9 mouse cellular contexts compared by ENCODE assay signal in genomic region chr4:139577006-139577405, GRCm38 (mm10). TPM values are rescaled to one million over a fixed set of nuclear protein-coding genes. Genes with fewer than 3 reads are reported as not detected.
A peak's percentile ranks its signal among the peaks of the same experiment; 100 is the strongest.
DNase-seq lines count a peak whose midpoint lies in the region; ATAC-seq lines count a peak whose summit lies in the region.
"Had no signal": no experiment of that assay in that cellular context is flagged by ENCODE, and none has a peak within 500 bp of the region (broad histone marks: within the 10 kb centered on the region; RNA-seq: fewer than 3 reads in every experiment).

No protein-coding gene starts in this region.

- peaks cover 79% of the 10 kb centered on the region for H3K4me1 ChIP-seq in heart, embryonic 10.5 days
- H3K4me1 ChIP-seq in hindbrain, embryonic 11.5 days (replicated peaks; ENCODE audit: control insufficient read depth, insufficient read depth, low read length), result peaks cover 23% of the 10 kb centered on the region
- peaks cover 30% of the 10 kb centered on the region for H3K4me1 ChIP-seq in midbrain, embryonic 11.5 days (ENCODE audit: control insufficient read depth, insufficient read depth, low read length)

- peak overlapping the region; percentile 38; the same call in 1 of the 2 replicates for H3K27ac ChIP-seq in heart, embryonic 10.5 days
- H3K27ac ChIP-seq in hindbrain, embryonic 11.5 days (ENCODE audit: low read depth, low read length), result no peak overlapping the region
- no peak overlapping the region for H3K27ac ChIP-seq in midbrain, embryonic 11.5 days (ENCODE audit: low read depth, low read length)

- no peaks in the 10 kb centered on the region; the same call in 1 of the 2 replicates for H3K9me3 ChIP-seq in heart, embryonic 10.5 days
- H3K9me3 ChIP-seq in hindbrain, embryonic 11.5 days (ENCODE audit: control insufficient read depth, low read length), result no peaks in the 10 kb centered on the region
- H3K9me3 ChIP-seq in midbrain, embryonic 11.5 days (ENCODE audit: control insufficient read depth, low read length), result no peaks in the 10 kb centered on the region

- no peaks in the 10 kb centered on the region for H3K36me3 ChIP-seq in heart, embryonic 10.5 days
- H3K36me3 ChIP-seq in hindbrain, embryonic 11.5 days (ENCODE audit: control insufficient read depth, insufficient read depth, low read length), result no peaks in the 10 kb centered on the region
- H3K36me3 ChIP-seq in midbrain, embryonic 11.5 days (ENCODE audit: control insufficient read depth, insufficient read depth, low read length), result no peaks in the 10 kb centered on the region

- H3K9ac ChIP-seq in hindbrain, embryonic 11.5 days (ENCODE audit: low read depth, low read length), result no peak overlapping the region
- no peak overlapping the region for H3K9ac ChIP-seq in midbrain, embryonic 11.5 days (ENCODE audit: low read length)

- intact Hi-C loops in left cerebral cortex, postnatal 14 days (cut with DNase I), result no loop called here

- peak overlapping the region; percentile 97 for H3K4me2 ChIP-seq in hindbrain, embryonic 11.5 days (replicated peaks; ENCODE audit: low read depth, low read length)
- H3K4me2 ChIP-seq in midbrain, embryonic 11.5 days, result peak overlapping the region; percentile 99; the same call in 1 of the 2 replicates

- H3K27me3 ChIP-seq in heart, embryonic 10.5 days (ENCODE audit: insufficient read depth, poor library complexity, severe bottlenecking), result 0 out of 2 replicates have a peak, but pooled peaks cover 5% of the 10 kb centered on the region
- H3K27me3 ChIP-seq in hindbrain, embryonic 11.5 days (ENCODE audit: control insufficient read depth, insufficient read depth, low read length), result no peaks in the 10 kb centered on the region; the same call in 1 of the 2 replicates
- H3K27me3 ChIP-seq in midbrain, embryonic 11.5 days (ENCODE audit: control insufficient read depth, insufficient read depth, low read length), result no peaks in the 10 kb centered on the region

- no peak for ATAC-seq in hindbrain, embryonic 11.5 days (ENCODE audit: low FRiP score)
- ATAC-seq in midbrain, embryonic 11.5 days (ENCODE audit: low FRiP score), result no peak

- peak overlapping the region; percentile 89 for H3K4me3 ChIP-seq in heart, embryonic 10.5 days
- H3K4me3 ChIP-seq in hindbrain, embryonic 11.5 days (ENCODE audit: low read depth, low read length), result peak overlapping the region; percentile 76
- no peak overlapping the region for H3K4me3 ChIP-seq in midbrain, embryonic 11.5 days (ENCODE audit: low read depth, low read length)

- 81% methylated on average over 7 of the region's 7 CpGs for WGBS in heart, embryonic 10.5 days
- 79% methylated on average over 7 of the region's 7 CpGs for WGBS in hindbrain, embryonic 11.5 days
- 90% methylated on average over 7 of the region's 7 CpGs for WGBS in midbrain, embryonic 11.5 days

- no peak for DNase-seq in heart, embryonic 10.5 days (ENCODE audit: low spot score)
- DNase-seq in heart, postnatal 4 days, result no peak
- DNase-seq in cerebellum, adult 9-10 months, result peak; percentile 74
- DNase-seq in hindbrain, embryonic 11.5 days (ENCODE audit: low spot score), result no peak
- DNase-seq in midbrain, embryonic 11.5 days (ENCODE audit: low spot score, missing footprints), result no peak
- no peak for DNase-seq in left cerebral cortex, postnatal 14 days (ENCODE audit: low spot score in 2 of 2)
- DNase-seq in embryo, embryonic 10.5 days (ENCODE audit: low spot score), result no peak
- no peak for DNase-seq in urinary bladder, postnatal 4 days (ENCODE audit: low spot score in 2 of 2)
- DNase-seq: right cerebral cortex, postnatal 25 days had no signal

RNA-seq across cellular contexts. Expression of gene Gm21969, which starts 26.0 kb away (rescaled TPM):
- polyA plus RNA-seq in heart, embryonic 10.5 days (2016; fragmentation: Nextera tagmentation; extraction: Ambion mirVana), result not detected in 2 replicates
- not detected for total RNA-seq in heart, postnatal 4 days (2021)
- not detected in 2 replicates for polyA plus RNA-seq in hindbrain, embryonic 11.5 days (2014; fragmentation: Nextera tagmentation; extraction: Ambion mirVana)
- polyA plus RNA-seq in midbrain, embryonic 11.5 days (2014; fragmentation: Nextera tagmentation; extraction: Ambion mirVana), result not detected in 2 replicates
- not detected for total RNA-seq in left cerebral cortex, postnatal 14 days (2021)

RNA-seq across cellular contexts. Expression of gene Aldh4a1, which starts 45.7 kb away (rescaled TPM):
- polyA plus RNA-seq in heart, embryonic 10.5 days (2016; fragmentation: Nextera tagmentation; extraction: Ambion mirVana), result 28.0 and 28.3 TPM in 2 replicates
- 10 to 100 TPM; 15.1 to 15.4 TPM for total RNA-seq in heart, postnatal 4 days (2021)
- polyA plus RNA-seq in hindbrain, embryonic 11.5 days (2014; fragmentation: Nextera tagmentation; extraction: Ambion mirVana), result 7.8 and 8.8 TPM in 2 replicates
- 9.9 and 11.2 TPM in 2 replicates for polyA plus RNA-seq in midbrain, embryonic 11.5 days (2014; fragmentation: Nextera tagmentation; extraction: Ambion mirVana)
- total RNA-seq in left cerebral cortex, postnatal 14 days (2021), result 10 to 100 TPM; 17.4 to 18.1 TPM

RNA-seq across cellular contexts. Expression of gene Iffo2, which starts 46.7 kb away (rescaled TPM):
- polyA plus RNA-seq in heart, embryonic 10.5 days (2016; fragmentation: Nextera tagmentation; extraction: Ambion mirVana), result 3.4 and 4.8 TPM in 2 replicates
- 10 to 100 TPM; 14.2 to 14.6 TPM for total RNA-seq in heart, postnatal 4 days (2021)
- polyA plus RNA-seq in hindbrain, embryonic 11.5 days (2014; fragmentation: Nextera tagmentation; extraction: Ambion mirVana), result 3.3 and 4.8 TPM in 2 replicates
- polyA plus RNA-seq in midbrain, embryonic 11.5 days (2014; fragmentation: Nextera tagmentation; extraction: Ambion mirVana), result 1.8 and 3.3 TPM in 2 replicates
- total RNA-seq in left cerebral cortex, postnatal 14 days (2021), result 10 to 100 TPM; 17.2 to 19.6 TPM
